Mouse (Mus musculus) myocyte (in vitro differentiated cells): ENCODE measurements around the gene Gm21987.

Source experiments
- CEBPB ChIP-seq: IDR thresholded peaks from 2 replicates; pipeline ENCODE4 v1.6.1; 2011; ENCODE audit warnings: mild to moderate bottlenecking, moderate library complexity; ENCODE audit not compliant: poor library complexity, insufficient read depth, severe bottlenecking
- E2F4 ChIP-seq: IDR thresholded peaks from one replicate; pipeline ENCODE4 v1.6.1; 2011; ENCODE audit warnings: mild to moderate bottlenecking, control low read depth, moderate library complexity; ENCODE audit not compliant: insufficient read depth
- MAX ChIP-seq: IDR thresholded peaks from one replicate; pipeline ENCODE4 v1.6.1; 2011; ENCODE audit warnings: low read depth, mild to moderate bottlenecking, control low read depth
- POLR2A ChIP-seq: IDR thresholded peaks from one replicate; pipeline ENCODE4 v1.6.1; 2011; ENCODE audit warnings: low read depth, mild to moderate bottlenecking, control low read depth, moderate library complexity; ENCODE audit not compliant: insufficient read length
- TCF12 ChIP-seq: IDR thresholded peaks from one replicate; pipeline ENCODE4 v1.6.1; 2011; ENCODE audit warnings: mild to moderate bottlenecking, control low read depth; ENCODE audit not compliant: poor library complexity, insufficient read depth, severe bottlenecking

GRCm38 (mm10) chr16:38394191-38394618 lies 47.4 kb downstream of the Gm21987 start:
- TF ChIP-seq POLR2A, result peak; percentile 53
- no peak for TF ChIP-seq TCF12
- TF ChIP-seq CEBPB, result peak; percentile 80
- no peak for TF ChIP-seq MAX
- no peak for TF ChIP-seq E2F4
